Comparison of ENCODE assay signal across 12 mouse cellular contexts in the genomic region with DNA sequence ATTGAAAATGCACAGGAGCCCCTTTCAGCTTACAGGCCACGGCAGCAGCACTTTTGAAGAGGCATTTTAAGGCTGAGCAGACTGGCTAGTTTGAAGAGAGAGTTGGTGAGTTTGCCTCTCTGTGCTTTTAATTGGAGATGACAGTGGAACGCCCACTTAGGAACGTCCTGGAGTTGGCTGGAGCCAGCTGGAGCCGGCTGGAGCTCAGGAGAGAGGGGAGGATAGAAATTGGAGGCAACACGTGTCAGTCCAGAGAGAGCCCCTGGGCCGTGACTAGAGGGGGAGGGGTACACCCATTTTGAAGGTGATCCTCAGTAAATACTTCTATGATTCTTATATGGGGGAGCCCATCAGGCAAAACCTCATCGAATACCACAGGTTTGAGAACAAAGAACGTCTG.
DNase-seq lines count a peak whose midpoint lies in the region; ATAC-seq and TF ChIP-seq lines count a peak whose summit lies in the region.
"Had no signal": no experiment of that assay in that cellular context is flagged by ENCODE, and none has a peak within 500 bp of the region (broad histone marks: within the 10 kb centered on the region; RNA-seq: fewer than 3 reads in every experiment).

No protein-coding gene starts in this region.

- H3K4me3 ChIP-seq in lung, embryonic 15.5 days = no peak overlapping the region
- H3K4me3 ChIP-seq in lung, adult 2 months (replicated peaks; ENCODE audit: extremely low read depth, low read depth, low read length) = no peak overlapping the region
- H3K4me3 ChIP-seq in embryonic facial prominence, embryonic 12.5 days = no peak overlapping the region
- H3K4me3 ChIP-seq in stomach, embryonic 14.5 days (ENCODE audit: low read depth, low read length) = no peak overlapping the region
- H3K4me3 ChIP-seq: embryonic facial prominence, embryonic 13.5 days had no signal

- 28% methylated on average over 8 of the region's 8 CpGs for WGBS in lung, embryonic 15.5 days
- WGBS in lung, adult 2 months = 51% methylated on average over 8 of the region's 8 CpGs
- WGBS in embryonic facial prominence, embryonic 12.5 days = 20% methylated on average over 8 of the region's 8 CpGs
- WGBS in stomach, embryonic 14.5 days = 28% methylated on average over 8 of the region's 8 CpGs

- TF ChIP-seq CTCF in lung, adult 2 months (IDR thresholded peaks at IDR 0.05; ENCODE audit: insufficient read depth, low read length) = no peak

- H3K27me3 ChIP-seq in lung, embryonic 15.5 days = no peaks in the 10 kb centered on the region
- H3K27me3 ChIP-seq in embryonic facial prominence, embryonic 12.5 days = no peaks in the 10 kb centered on the region
- H3K27me3 ChIP-seq in stomach, embryonic 14.5 days (ENCODE audit: control insufficient read depth, insufficient read depth, low read length) = no peaks in the 10 kb centered on the region
- H3K27me3 ChIP-seq: embryonic facial prominence, embryonic 13.5 days had no signal

- H3K4me2 ChIP-seq in lung, embryonic 15.5 days = no peak overlapping the region
- no peak overlapping the region for H3K4me2 ChIP-seq in embryonic facial prominence, embryonic 12.5 days (replicated peaks)
- no peak overlapping the region for H3K4me2 ChIP-seq in stomach, embryonic 14.5 days (replicated peaks; ENCODE audit: low read depth, low read length)
- H3K4me2 ChIP-seq: embryonic facial prominence, embryonic 13.5 days had no signal

- no peak for TF ChIP-seq POLR2A in lung, adult 2 months (IDR thresholded peaks at IDR 0.05; ENCODE audit: borderline replicate concordance, extremely low read depth, low read depth, low read length)

- H3K4me1 ChIP-seq in lung, embryonic 15.5 days = 0 out of 2 replicates have a peak, but pooled peaks cover 4% of the 10 kb centered on the region
- H3K4me1 ChIP-seq in lung, adult 2 months (ENCODE audit: control insufficient read depth, insufficient read depth, low read length) = no peaks in the 10 kb centered on the region
- 0 out of 2 replicates have a peak, but pooled peaks cover 6% of the 10 kb centered on the region for H3K4me1 ChIP-seq in embryonic facial prominence, embryonic 12.5 days
- 0 out of 2 replicates have a peak, but pooled peaks cover 2% of the 10 kb centered on the region for H3K4me1 ChIP-seq in stomach, embryonic 14.5 days (ENCODE audit: control insufficient read depth, insufficient read depth, low read length)

- H3K36me3 ChIP-seq in lung, embryonic 15.5 days = no peaks in the 10 kb centered on the region
- no peaks in the 10 kb centered on the region for H3K36me3 ChIP-seq in embryonic facial prominence, embryonic 12.5 days
- H3K36me3 ChIP-seq in stomach, embryonic 14.5 days (ENCODE audit: control insufficient read depth, insufficient read depth, low read length) = no peaks in the 10 kb centered on the region
- H3K36me3 ChIP-seq: embryonic facial prominence, embryonic 13.5 days had no signal

- no peak overlapping the region for H3K27ac ChIP-seq in lung, embryonic 15.5 days
- no peak overlapping the region for H3K27ac ChIP-seq in embryonic facial prominence, embryonic 12.5 days
- no peak overlapping the region for H3K27ac ChIP-seq in stomach, embryonic 14.5 days (ENCODE audit: low read length)
- H3K27ac ChIP-seq: embryonic facial prominence, embryonic 13.5 days had no signal

- DNase-seq in heart, postnatal 4 days = peak; percentile 25
- no peak for DNase-seq in heart, adult 8-10 months (ENCODE audit: low spot score)
- no peak for DNase-seq in lung, adult 2 months
- no peak for DNase-seq in thymus, postnatal 4 days
- DNase-seq in cerebellum, adult 11-12 months = no peak
- DNase-seq: adrenal gland, postnatal 25 days; gastrocnemius, postnatal 10 days; thymus, adult 18-20 months had no signal

- H3K9me3 ChIP-seq in lung, embryonic 15.5 days = no peaks in the 10 kb centered on the region
- no peaks in the 10 kb centered on the region for H3K9me3 ChIP-seq in embryonic facial prominence, embryonic 12.5 days
- no peaks in the 10 kb centered on the region for H3K9me3 ChIP-seq in stomach, embryonic 14.5 days (ENCODE audit: control insufficient read depth, low read depth, low read length)
- H3K9me3 ChIP-seq: embryonic facial prominence, embryonic 13.5 days had no signal

- ATAC-seq in lung, embryonic 15.5 days (ENCODE audit: borderline replicate concordance, extremely low read depth, low FRiP score, low TSS enrichment) = peak; percentile 85; the same call in 1 of the 2 replicates
- peak; percentile 82 for ATAC-seq in embryonic facial prominence, embryonic 12.5 days (ENCODE audit: insufficient number of reproducible peaks, insufficient read depth, low FRiP score, low TSS enrichment)
- ATAC-seq in stomach, embryonic 14.5 days (ENCODE audit: insufficient number of reproducible peaks, insufficient read depth, low FRiP score, low read depth) = peak; percentile 79; the same call in 1 of the 2 replicates

- H3K9ac ChIP-seq in lung, embryonic 15.5 days = no peak overlapping the region
- H3K9ac ChIP-seq in embryonic facial prominence, embryonic 12.5 days = no peak overlapping the region
- no peak overlapping the region for H3K9ac ChIP-seq in stomach, embryonic 14.5 days (replicated peaks; ENCODE audit: low read depth, low read length)
- H3K9ac ChIP-seq: embryonic facial prominence, embryonic 13.5 days had no signal
